20 mouse cellular contexts compared by ENCODE assay signal in genomic region chr19:36265276-36265675, GRCm38 (mm10).
DNase-seq lines count a peak whose midpoint lies in the region; ATAC-seq and TF ChIP-seq lines count a peak whose summit lies in the region.
"Had no signal": no experiment of that assay in that cellular context is flagged by ENCODE, and none has a peak within 500 bp of the region (broad histone marks: within the 10 kb centered on the region; RNA-seq: fewer than 3 reads in every experiment).

No protein-coding gene starts in this region.

- no peaks in the 10 kb centered on the region for H3K9me3 ChIP-seq in heart, embryonic 15.5 days (replicated peaks)
- H3K9me3 ChIP-seq in heart, embryonic 12.5 days (replicated peaks) = 0 out of 2 replicates have a peak, but pooled peaks cover 4% of the 10 kb centered on the region
- H3K9me3 ChIP-seq: embryonic facial prominence, embryonic 13.5 days; forebrain, embryonic 12.5 days; hindbrain, embryonic 13.5 days had no signal

- no peak overlapping the region for H3K9ac ChIP-seq in heart, embryonic 15.5 days
- H3K9ac ChIP-seq in heart, embryonic 12.5 days = no peak overlapping the region
- H3K9ac ChIP-seq: embryonic facial prominence, embryonic 13.5 days; forebrain, embryonic 12.5 days; hindbrain, embryonic 13.5 days had no signal

- H3K4me2 ChIP-seq in heart, embryonic 15.5 days = no peak overlapping the region
- no peak overlapping the region for H3K4me2 ChIP-seq in heart, embryonic 12.5 days
- H3K4me2 ChIP-seq: embryonic facial prominence, embryonic 13.5 days; forebrain, embryonic 12.5 days; hindbrain, embryonic 13.5 days had no signal

- DNase-seq in gastrocnemius, adult 2 months = no peak
- DNase-seq in gastrocnemius, postnatal 10 days = no peak
- DNase-seq in layer of hippocampus, adult 2 months (ENCODE audit: low spot score in 2 of 2) = no peak
- DNase-seq in left cerebral cortex, adult 18-20 months (ENCODE audit: low spot score in 2 of 2) = no peak
- DNase-seq: adrenal gland, postnatal 10 days; cerebellum, adult 11 months; cerebellum, adult 9-10 months; cerebellum, postnatal 25 days; gastrocnemius, postnatal 36 days; heart, postnatal 4 days; kidney, adult 11 months; kidney, adult 9 months had no signal

- H3K27me3 ChIP-seq in heart, embryonic 15.5 days = no peaks in the 10 kb centered on the region
- H3K27me3 ChIP-seq in heart, embryonic 12.5 days (replicated peaks) = no peaks in the 10 kb centered on the region
- H3K27me3 ChIP-seq: embryonic facial prominence, embryonic 13.5 days; forebrain, embryonic 12.5 days; hindbrain, embryonic 13.5 days had no signal

- WGBS in heart, embryonic 15.5 days = 89% methylated on average over 1 of the region's 1 CpGs
- 73% methylated on average over 1 of the region's 1 CpGs for WGBS in heart, embryonic 12.5 days

- no peak for TF ChIP-seq CTCF in gastrocnemius, adult 2 months (IDR thresholded peaks at IDR 0.05)
- TF ChIP-seq CTCF in layer of hippocampus, adult 2 months (conservative IDR thresholded peaks at IDR 0.05) = no peak

- peaks cover 34% of the 10 kb centered on the region for H3K4me1 ChIP-seq in heart, embryonic 15.5 days (replicated peaks)
- H3K4me1 ChIP-seq in heart, embryonic 12.5 days (replicated peaks) = peaks cover 36% of the 10 kb centered on the region
- H3K4me1 ChIP-seq: embryonic facial prominence, embryonic 13.5 days; forebrain, embryonic 12.5 days; hindbrain, embryonic 13.5 days had no signal

- H3K4me3 ChIP-seq in gastrocnemius, adult 2 months = no peak overlapping the region
- H3K4me3 ChIP-seq in heart, embryonic 15.5 days = no peak overlapping the region
- H3K4me3 ChIP-seq in heart, embryonic 12.5 days = no peak overlapping the region
- H3K4me3 ChIP-seq in layer of hippocampus, adult 2 months = no peak overlapping the region
- H3K4me3 ChIP-seq: embryonic facial prominence, embryonic 13.5 days; forebrain, embryonic 12.5 days; hindbrain, embryonic 13.5 days had no signal

- H3K27ac ChIP-seq in gastrocnemius, adult 2 months = peak overlapping the region; percentile 83
- H3K27ac ChIP-seq in heart, embryonic 15.5 days = peak overlapping the region; percentile 79
- no peak overlapping the region for H3K27ac ChIP-seq in heart, embryonic 12.5 days (ENCODE audit: poor library complexity, severe bottlenecking)
- H3K27ac ChIP-seq in layer of hippocampus, adult 2 months = no peak overlapping the region
- H3K27ac ChIP-seq: embryonic facial prominence, embryonic 13.5 days; forebrain, embryonic 12.5 days; hindbrain, embryonic 13.5 days; hindbrain, postnatal 0 days had no signal

- intact Hi-C loops in gastrocnemius, adult 2 months (cut with DNase I) = no loop called here

- ATAC-seq in heart, embryonic 15.5 days (replicated peaks; ENCODE audit: insufficient number of reproducible peaks, insufficient read depth, low FRiP score, low read depth) = no peak
- ATAC-seq in heart, embryonic 12.5 days (ENCODE audit: insufficient number of reproducible peaks, low FRiP score) = no peak
- ATAC-seq in granulocyte monocyte progenitor cell, adult 5-6 weeks (replicated peaks; ENCODE audit: poor library complexity, severe bottlenecking) = peak; percentile 88
- ATAC-seq: forebrain, embryonic 16.5 days; hindbrain, postnatal 0 days had no signal

- no peaks in the 10 kb centered on the region for H3K36me3 ChIP-seq in heart, embryonic 15.5 days
- no peaks in the 10 kb centered on the region for H3K36me3 ChIP-seq in heart, embryonic 12.5 days
- H3K36me3 ChIP-seq: embryonic facial prominence, embryonic 13.5 days; forebrain, embryonic 12.5 days; hindbrain, embryonic 13.5 days had no signal

Comparison
In these comparisons a context has a peak if more than half of its experiments do, and no peak if none do; other contexts are left out.
1. H3K27ac ChIP-seq: peak in gastrocnemius, adult 2 months (single experiment) and heart, embryonic 15.5 days (single experiment); none in heart, embryonic 12.5 days (single experiment) and layer of hippocampus, adult 2 months (single experiment).